Mouse (Mus musculus): ENCODE results near the gene Cenpi. TPM values are rescaled to one million over a fixed set of nuclear protein-coding genes. Genes with fewer than 3 reads are reported as not detected.
A peak's percentile ranks its signal among the peaks of the same experiment; 100 is the strongest.

Cenpi gene
- total and polyA plus RNA-seq, 2 experiments from 2014 or later, result 7.0 to 12.2 TPM

GRCm38 (mm10) chrX:134333280-134333679 lies 25.4 kb downstream of the Cenpi start:
- Histone ChIP-seq H3K4me2 (ENCODE audit: low read depth, low read length) (no peak overlapping the region), H3K4me1 (ENCODE audit: control insufficient read depth, insufficient read depth) (no peaks in the 10 kb centered on the region), H3K36me3 (replicated peaks; ENCODE audit: control insufficient read depth, insufficient read depth, low read length) (0 out of 2 replicates have a peak, but pooled peaks cover 11% of the 10 kb centered on the region), H3K27me3 (ENCODE audit: control insufficient read depth, insufficient read depth, low read length) (no peaks in the 10 kb centered on the region), H3K9me3 (replicated peaks; ENCODE audit: control insufficient read depth, low read length) (no peaks in the 10 kb centered on the region), H3K27ac (ENCODE audit: low read depth) (no peak overlapping the region), H3K4me3 (ENCODE audit: low read depth, low read length) (no peak overlapping the region), H3K9ac (replicated peaks; ENCODE audit: low read depth, low read length) (no peak overlapping the region)
- DNase-seq (ENCODE audit: low spot score) (no peak), ATAC-seq (ENCODE audit: insufficient read depth, low read depth) (no peak)
- TF ChIP-seq EP300 (IDR thresholded peaks at IDR 0.05; ENCODE audit: low read depth), result no peak
- no peak for TF ChIP-seq CTCF (IDR thresholded peaks at IDR 0.05; ENCODE audit: low read depth)
- 87% methylated on average over 2 of the region's 2 CpGs for WGBS

- ATAC-seq (ENCODE audit: insufficient read depth, low read depth) (no peak), DNase-seq (ENCODE audit: low spot score) (no peak)
- Histone ChIP-seq H3K4me2 (ENCODE audit: low read depth, low read length) (no peak overlapping the region), H3K9me3 (replicated peaks; ENCODE audit: control insufficient read depth, low read length) (no peaks in the 10 kb centered on the region), H3K36me3 (replicated peaks; ENCODE audit: control insufficient read depth, insufficient read depth, low read length) (peaks cover 19% of the 10 kb centered on the region; the same call in 1 of the 2 replicates), H3K4me3 (ENCODE audit: low read depth, low read length) (no peak overlapping the region), H3K9ac (replicated peaks; ENCODE audit: low read depth, low read length) (no peak overlapping the region), H3K27me3 (ENCODE audit: control insufficient read depth, insufficient read depth, low read length) (no peaks in the 10 kb centered on the region), H3K27ac (ENCODE audit: low read depth) (no peak overlapping the region), H3K4me1 (ENCODE audit: control insufficient read depth, insufficient read depth) (no peaks in the 10 kb centered on the region)
- WGBS, result 77% methylated on average over 2 of the region's 2 CpGs
- no peak for TF ChIP-seq EP300 (IDR thresholded peaks at IDR 0.05; ENCODE audit: low read depth)
Measured at GRCm38 (mm10) chrX:134342735-134343134, 34.9 kb downstream of the Cenpi start.

GRCm38 (mm10) chrX:134350205-134350604 lies 42.3 kb downstream of the Cenpi start:
- no peaks in the 10 kb centered on the region for H3K9me3 ChIP-seq (replicated peaks; ENCODE audit: control insufficient read depth, low read length)
- no peak overlapping the region for H3K4me3 ChIP-seq (ENCODE audit: low read depth, low read length)
- no peak overlapping the region for H3K9ac ChIP-seq (replicated peaks; ENCODE audit: low read depth, low read length)
- 86% methylated on average over 6 of the region's 6 CpGs for WGBS
- no peak overlapping the region for H3K27ac ChIP-seq (ENCODE audit: low read depth)
- ATAC-seq (ENCODE audit: insufficient read depth, low read depth) (no peak), DNase-seq (ENCODE audit: low spot score) (no peak)
- no peaks in the 10 kb centered on the region for H3K4me1 ChIP-seq (ENCODE audit: control insufficient read depth, insufficient read depth)
- H3K4me2 ChIP-seq (ENCODE audit: low read depth, low read length), result no peak overlapping the region
- TF ChIP-seq CTCF (IDR thresholded peaks at IDR 0.05; ENCODE audit: low read depth) (no peak), EP300 (IDR thresholded peaks at IDR 0.05; ENCODE audit: low read depth) (no peak)
- H3K27me3 ChIP-seq (ENCODE audit: control insufficient read depth, insufficient read depth, low read length), result no peaks in the 10 kb centered on the region
- H3K36me3 ChIP-seq (replicated peaks; ENCODE audit: control insufficient read depth, insufficient read depth, low read length), result 0 out of 2 replicates have a peak, but pooled peaks cover 3% of the 10 kb centered on the region

DNA sequence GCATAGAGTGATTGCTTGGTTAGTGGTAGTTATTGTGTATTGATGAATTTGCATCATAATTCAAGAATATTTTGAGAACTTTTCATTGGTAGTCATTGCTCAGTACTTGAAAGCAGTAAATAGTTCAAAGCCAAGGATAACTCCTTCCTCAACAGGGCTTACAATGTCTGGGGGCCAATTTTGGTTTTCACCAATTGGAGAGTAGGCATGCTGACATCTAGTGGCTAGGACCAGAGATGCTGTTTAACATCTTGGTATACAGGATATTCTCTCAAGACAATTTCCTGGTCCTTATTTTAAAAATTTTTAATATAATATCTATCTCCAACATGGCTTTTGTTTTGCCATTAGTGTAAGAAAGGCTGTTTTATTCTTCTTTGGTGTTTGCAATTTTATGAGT lies 46.0 kb downstream of the Cenpi start:
- H3K4me2 ChIP-seq (ENCODE audit: low read depth, low read length), result no peak overlapping the region
- no peaks in the 10 kb centered on the region for H3K4me1 ChIP-seq (ENCODE audit: control insufficient read depth, insufficient read depth)
- H3K27ac ChIP-seq (ENCODE audit: low read depth), result no peak overlapping the region
- TF ChIP-seq EP300 (IDR thresholded peaks at IDR 0.05; ENCODE audit: low read depth), result no peak
- peak; percentile 10; the same call in 1 of the 2 replicates for TF ChIP-seq CTCF (IDR thresholded peaks at IDR 0.05; ENCODE audit: low read depth)
- ATAC-seq (ENCODE audit: insufficient read depth, low read depth) (no peak), DNase-seq (ENCODE audit: low spot score) (no peak)
- no peak overlapping the region for H3K9ac ChIP-seq (replicated peaks; ENCODE audit: low read depth, low read length)
- no peak overlapping the region for H3K4me3 ChIP-seq (ENCODE audit: low read depth, low read length)
- H3K27me3 ChIP-seq (ENCODE audit: control insufficient read depth, insufficient read depth, low read length), result no peaks in the 10 kb centered on the region
- no peaks in the 10 kb centered on the region for H3K36me3 ChIP-seq (replicated peaks; ENCODE audit: control insufficient read depth, insufficient read depth, low read length)
- no peaks in the 10 kb centered on the region for H3K9me3 ChIP-seq (replicated peaks; ENCODE audit: control insufficient read depth, low read length)

- WGBS, result 72% methylated on average over 4 of the region's 4 CpGs
- no peak for ATAC-seq (ENCODE audit: insufficient read depth, low read depth)
- no peak overlapping the region for H3K4me3 ChIP-seq (ENCODE audit: low read depth, low read length)
- H3K27me3 ChIP-seq (ENCODE audit: control insufficient read depth, insufficient read depth, low read length), result no peaks in the 10 kb centered on the region
- H3K9me3 ChIP-seq (replicated peaks; ENCODE audit: control insufficient read depth, low read length), result no peaks in the 10 kb centered on the region
- no peak for DNase-seq (ENCODE audit: low spot score)
- H3K4me2 ChIP-seq (ENCODE audit: low read depth, low read length), result no peak overlapping the region
- H3K4me1 ChIP-seq (ENCODE audit: control insufficient read depth, insufficient read depth), result no peaks in the 10 kb centered on the region
- no peak overlapping the region for H3K27ac ChIP-seq (ENCODE audit: low read depth)
- no peak overlapping the region for H3K9ac ChIP-seq (replicated peaks; ENCODE audit: low read depth, low read length)
- TF ChIP-seq CTCF (IDR thresholded peaks at IDR 0.05; ENCODE audit: low read depth), result no peak
- TF ChIP-seq EP300 (IDR thresholded peaks at IDR 0.05; ENCODE audit: low read depth), result no peak
- H3K36me3 ChIP-seq (replicated peaks; ENCODE audit: control insufficient read depth, insufficient read depth, low read length), result no peaks in the 10 kb centered on the region
Measured at GRCm38 (mm10) chrX:134359336-134359735, 51.5 kb downstream of the Cenpi start.

- no peaks in the 10 kb centered on the region for H3K36me3 ChIP-seq (replicated peaks; ENCODE audit: control insufficient read depth, insufficient read depth, low read length)
- no peak overlapping the region for H3K4me3 ChIP-seq (ENCODE audit: low read depth, low read length)
- no peak overlapping the region for H3K9ac ChIP-seq (replicated peaks; ENCODE audit: low read depth, low read length)
- H3K9me3 ChIP-seq (replicated peaks; ENCODE audit: control insufficient read depth, low read length), result no peaks in the 10 kb centered on the region
- H3K27ac ChIP-seq (ENCODE audit: low read depth), result no peak overlapping the region
- no peak for DNase-seq (ENCODE audit: low spot score)
- WGBS, result 62% methylated on average over 4 of the region's 4 CpGs
- H3K4me1 ChIP-seq (ENCODE audit: control insufficient read depth, insufficient read depth), result no peaks in the 10 kb centered on the region
- no peak overlapping the region for H3K4me2 ChIP-seq (ENCODE audit: low read depth, low read length)
- no peaks in the 10 kb centered on the region for H3K27me3 ChIP-seq (ENCODE audit: control insufficient read depth, insufficient read depth, low read length)
- TF ChIP-seq CTCF (IDR thresholded peaks at IDR 0.05; ENCODE audit: low read depth), result no peak
- TF ChIP-seq EP300 (IDR thresholded peaks at IDR 0.05; ENCODE audit: low read depth), result no peak
- no peak; the same call in 1 of the 2 replicates for ATAC-seq (ENCODE audit: insufficient read depth, low read depth)
Measured at GRCm38 (mm10) chrX:134362156-134362555, 54.3 kb downstream of the Cenpi start.

Measured in heart, postnatal 0 days (tissue).